Mouse (Mus musculus): ENCODE measurements around the gene Gm7030. TPM values are rescaled to one million over a fixed set of nuclear protein-coding genes. Genes with fewer than 3 reads are reported as not detected.
"Not testable (repeated sequence)": the region's sequence is repeated elsewhere in the genome, so short reads cannot be mapped to it uniquely, and the experiment has no call there.

The Gm7030 gene
- total RNA-seq (2018; cell fraction: chromatin; rRNA removed): not detected
- total RNA-seq (2018; cell fraction: cytosol; rRNA removed): not detected
- not detected for total RNA-seq (2018; cell fraction: nucleus; rRNA removed)
- not detected in 3 replicates for polyA plus RNA-seq (2018)

DNA sequence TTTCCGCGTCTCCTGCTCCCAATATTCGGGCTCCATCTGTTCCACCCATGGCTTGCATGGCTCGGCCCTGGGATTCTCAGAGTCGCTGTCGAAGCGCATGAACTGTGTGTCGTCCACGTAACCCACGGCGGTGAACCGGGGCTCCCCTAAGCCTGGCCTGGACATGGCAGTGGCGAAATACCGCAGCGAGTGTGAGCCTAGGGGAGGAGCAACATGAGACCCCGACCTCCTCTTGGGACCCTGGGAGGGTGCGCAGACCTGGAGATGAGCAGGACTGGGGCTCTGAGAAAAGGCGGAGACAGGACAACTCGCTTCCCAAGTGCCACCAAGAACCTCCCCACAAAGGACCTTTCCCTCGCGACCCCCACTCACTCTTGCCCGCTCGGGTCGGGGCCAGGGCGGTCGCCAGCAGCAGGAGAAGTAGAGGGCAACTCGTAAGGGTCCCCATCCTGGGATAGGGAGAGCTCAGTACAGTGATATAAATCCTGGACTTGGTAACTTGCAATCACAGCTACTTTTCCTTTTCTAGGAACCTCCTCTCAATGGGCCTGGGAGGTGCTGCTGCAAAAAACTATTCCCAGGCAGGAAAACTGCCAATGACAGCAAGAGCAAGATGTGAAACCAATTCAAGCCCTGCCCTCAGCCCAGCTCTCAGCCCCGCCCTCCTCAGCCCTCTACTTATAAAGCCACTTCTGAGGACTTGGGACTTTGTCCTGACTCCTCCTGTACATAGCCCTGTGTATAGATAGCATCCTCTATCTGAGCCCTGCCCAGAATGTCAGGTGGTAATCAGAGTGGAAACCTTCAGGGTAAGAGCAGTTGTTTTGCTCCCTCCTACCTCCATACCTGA lies at the start of gene Gm7030:
TSS of gene Gm7030 (minus strand) at position 458 of the 850 bp plus-strand sequence.
- 93% methylated on average over 21 of the region's 28 CpGs for whole genome bisulfite sequencing (ENCODE audit: missing documents)
- peaks cover 17% of the 10 kb centered on the region; the same call in 1 of the 2 replicates for H3K79me2 ChIP-seq (ENCODE audit: inconsistent target)
- not testable (repeated sequence) for H3K27ac ChIP-seq; H3K36me3 ChIP-seq (ENCODE audit: inconsistent target); H3K4me3 ChIP-seq (ENCODE audit: inconsistent target)

DNA sequence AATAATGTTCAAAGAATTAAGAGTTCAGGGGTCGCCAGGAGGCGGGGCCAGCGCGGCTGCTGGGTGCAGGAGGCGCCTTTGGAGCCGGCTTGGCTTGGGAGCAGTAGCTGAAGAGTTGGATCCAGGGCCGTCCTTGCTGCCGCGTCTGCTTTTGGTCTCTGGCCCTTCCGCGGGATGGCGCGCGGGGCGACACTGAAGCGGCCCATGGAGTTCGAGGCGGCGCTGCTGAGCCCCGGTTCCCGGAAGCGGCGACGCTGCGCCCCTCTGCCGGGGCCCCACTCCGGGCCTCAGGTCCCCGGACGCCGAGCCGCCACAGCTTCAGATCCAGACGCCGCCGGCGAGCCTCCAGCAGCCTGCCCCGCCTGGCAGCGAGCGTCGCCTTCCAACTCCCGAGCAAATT lies 49.7 kb upstream of the Gm7030 start:
- H3K4me3 ChIP-seq (ENCODE audit: inconsistent target); H3K79me2 ChIP-seq (ENCODE audit: inconsistent target); H3K36me3 ChIP-seq (ENCODE audit: inconsistent target); H3K27ac ChIP-seq: not testable (repeated sequence)
- WGBS (ENCODE audit: missing documents): under 1% methylated on average over 40 of the region's 40 CpGs

DNA sequence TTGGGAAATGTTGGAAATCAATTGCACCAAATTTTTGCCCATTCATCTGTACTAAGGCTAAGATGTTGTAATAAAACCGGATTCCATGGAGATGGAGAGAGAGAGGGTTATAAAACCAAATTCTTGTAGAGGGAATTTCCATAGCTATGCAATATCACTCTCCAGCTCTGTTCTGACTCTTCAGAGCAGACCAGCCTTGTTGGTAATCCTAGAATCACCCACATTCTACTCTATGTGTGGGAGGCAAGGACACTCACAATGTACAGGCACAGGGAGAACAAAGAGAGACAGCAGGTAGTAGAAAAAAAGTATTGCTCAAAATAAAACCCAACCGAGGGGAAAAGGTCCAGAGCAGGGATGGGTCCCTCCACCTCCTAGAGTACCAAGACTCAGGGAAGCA lies 46.9 kb upstream of the Gm7030 start:
- H3K27ac ChIP-seq; H3K36me3 ChIP-seq (ENCODE audit: inconsistent target); H3K79me2 ChIP-seq (ENCODE audit: inconsistent target); H3K4me3 ChIP-seq (ENCODE audit: inconsistent target): not testable (repeated sequence)
- no CpG with 5 or more reads among the region's 2 CpGs for WGBS (ENCODE audit: missing documents)

DNA sequence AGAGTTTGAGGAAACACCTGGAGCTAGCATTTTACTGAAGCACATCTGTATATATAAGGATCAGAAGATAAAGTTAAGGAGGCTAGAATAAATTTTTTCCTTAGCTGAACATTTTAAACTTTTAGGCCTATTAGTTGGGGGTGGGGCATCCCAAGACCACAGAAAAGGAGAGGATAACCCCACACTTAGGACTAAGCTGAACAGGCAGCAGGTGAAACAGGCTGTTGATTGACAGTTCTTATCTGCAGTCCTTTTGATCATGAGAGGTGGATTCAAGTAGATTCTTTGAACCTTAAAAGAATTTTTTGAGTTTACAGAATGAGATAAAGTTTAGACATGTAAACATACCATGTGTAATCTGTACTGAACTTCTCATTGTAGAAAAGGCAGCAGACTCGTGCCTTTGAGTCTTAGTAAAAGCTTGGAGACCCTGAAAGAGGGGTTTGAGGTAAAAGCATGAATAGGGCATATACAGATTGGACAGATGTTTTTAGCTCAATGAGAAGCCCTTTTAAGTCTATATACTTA lies 41.1 kb upstream of the Gm7030 start:
- H3K36me3 ChIP-seq (ENCODE audit: inconsistent target): no peaks in the 10 kb centered on the region
- 67% methylated on average over 1 of the region's 1 CpGs for WGBS (ENCODE audit: missing documents)
- H3K27ac ChIP-seq: no peak overlapping the region
- H3K79me2 ChIP-seq (ENCODE audit: inconsistent target): no peaks in the 10 kb centered on the region
- H3K4me3 ChIP-seq (ENCODE audit: inconsistent target): no peak overlapping the region

DNA sequence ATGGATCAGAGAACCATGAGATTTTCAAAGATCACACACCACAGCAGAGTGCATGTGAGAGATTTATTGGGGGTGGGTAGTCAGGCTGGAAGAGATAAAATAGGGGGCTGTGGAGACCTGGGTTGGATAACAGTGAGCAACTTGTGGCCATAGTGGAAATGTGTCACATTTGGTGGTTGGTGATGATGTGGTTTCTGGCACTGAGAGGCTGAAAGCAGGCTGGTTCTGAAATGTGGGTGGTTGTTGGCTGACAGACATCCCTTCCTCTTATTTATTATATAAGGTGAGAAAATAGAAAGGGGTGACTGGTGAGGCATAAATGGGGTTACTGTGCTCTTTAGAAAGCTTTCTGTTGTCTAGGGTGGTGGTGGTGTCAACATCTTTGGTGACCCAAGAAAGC lies 40.5 kb upstream of the Gm7030 start:
- Histone ChIP-seq H3K79me2 (ENCODE audit: inconsistent target) (no peaks in the 10 kb centered on the region), H3K4me3 (ENCODE audit: inconsistent target) (no peak overlapping the region), H3K36me3 (ENCODE audit: inconsistent target) (no peaks in the 10 kb centered on the region), H3K27ac (no peak overlapping the region)

DNA sequence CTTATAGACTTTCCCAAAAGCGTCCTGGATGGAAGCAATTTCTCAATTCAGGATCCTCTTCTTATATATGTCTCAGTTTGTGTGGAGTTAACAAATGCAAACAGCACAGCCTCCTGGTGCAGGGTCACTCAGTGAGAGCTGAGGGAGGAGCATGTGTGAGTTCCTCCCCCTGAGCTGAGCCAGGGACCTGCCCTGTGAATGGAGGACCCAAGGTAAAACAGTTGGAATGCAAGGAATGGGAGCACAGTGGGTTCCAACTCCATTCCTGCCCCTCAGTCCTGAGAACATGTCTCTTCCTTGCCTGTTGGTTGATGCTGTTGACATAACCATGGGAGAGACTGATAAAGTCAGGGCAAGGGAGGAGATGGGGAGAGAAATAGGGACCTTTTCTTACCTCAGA lies 39.9 kb upstream of the Gm7030 start:
- H3K4me3 ChIP-seq (ENCODE audit: inconsistent target); H3K79me2 ChIP-seq (ENCODE audit: inconsistent target); H3K36me3 ChIP-seq (ENCODE audit: inconsistent target); H3K27ac ChIP-seq: not testable (repeated sequence)
- no CpG with 5 or more reads among the region's 1 CpGs for WGBS (ENCODE audit: missing documents)

DNA sequence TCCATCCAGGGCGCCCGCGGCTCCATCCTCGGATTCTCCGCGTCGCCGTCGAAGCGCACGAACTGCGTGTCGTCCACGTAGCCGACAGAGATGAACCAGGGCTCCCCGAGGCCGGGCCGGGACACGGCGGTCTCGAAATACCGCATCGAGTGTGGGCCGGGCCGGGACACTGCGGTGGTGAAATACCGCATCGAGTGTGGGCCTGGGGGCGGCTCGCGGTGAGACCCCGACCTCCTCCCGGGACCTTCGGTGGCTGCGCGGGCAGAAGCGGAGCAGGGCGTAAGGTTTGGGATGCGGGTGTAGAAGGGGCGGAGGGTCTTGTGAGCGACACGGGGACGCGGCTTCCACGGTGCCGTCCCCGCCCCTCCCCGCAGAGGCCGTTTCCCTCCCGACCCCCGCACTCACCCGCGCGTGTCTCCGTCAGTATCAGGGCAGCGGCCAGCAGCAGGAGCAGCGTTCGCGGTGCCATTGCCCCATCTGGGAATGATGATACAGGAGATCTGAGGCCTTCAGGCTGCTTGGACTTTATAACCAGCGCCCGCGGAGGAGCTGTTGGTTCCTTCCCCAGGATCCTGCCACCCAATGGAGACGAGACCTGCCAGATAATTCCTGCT lies 38.9 kb upstream of the Gm7030 start, which contains the start of gene Gm8909:
TSS of gene Gm8909 (minus strand) at position 499 of the 614 bp plus-strand sequence.
- H3K27ac ChIP-seq: no peak within 1 kb of the TSS
- WGBS (ENCODE audit: missing documents): 1% methylated on average over 44 of the region's 63 CpGs
- no peaks in the 10 kb centered on the region for H3K79me2 ChIP-seq (ENCODE audit: inconsistent target)
- H3K36me3 ChIP-seq (ENCODE audit: inconsistent target): no peaks in the 10 kb centered on the region
- H3K4me3 ChIP-seq (ENCODE audit: inconsistent target): peak within 1 kb of the TSS; percentile 23; the same call in 1 of the 2 replicates

DNA sequence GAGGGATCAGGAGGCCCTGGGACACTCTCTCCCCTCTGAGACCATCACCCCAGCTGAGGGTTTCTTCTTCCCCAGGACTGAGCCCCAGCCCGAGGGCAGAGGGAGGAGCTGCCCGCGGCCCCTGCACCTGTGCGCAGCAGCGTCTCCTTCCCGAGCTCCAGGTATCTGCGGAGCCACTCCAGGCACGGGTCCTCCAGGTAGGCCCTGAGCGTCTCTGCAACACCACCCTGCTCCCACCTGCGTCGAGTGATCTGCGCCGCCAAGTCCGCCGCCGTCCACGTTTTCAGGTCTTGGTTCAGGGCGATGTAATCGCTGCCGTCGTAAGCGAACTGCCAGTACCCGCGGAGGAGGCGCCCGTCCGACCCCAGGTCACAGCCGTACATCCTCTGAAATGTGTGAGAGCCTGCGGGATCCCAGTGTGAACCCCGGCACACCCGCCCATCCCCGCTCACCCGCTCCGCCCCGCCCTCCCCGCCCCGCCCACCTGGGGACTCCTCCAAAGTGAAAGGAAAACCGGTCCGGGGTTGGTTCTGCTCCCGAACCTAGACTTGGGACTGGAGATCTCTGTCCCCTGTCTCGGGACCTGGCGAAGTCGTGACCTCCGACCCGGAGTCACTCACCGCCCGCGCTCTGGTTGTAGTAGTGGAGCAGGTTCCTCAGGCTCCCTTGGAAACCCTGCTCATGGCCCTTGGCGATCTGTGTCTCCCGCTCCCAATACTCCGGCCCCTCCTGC lies 38.2 kb upstream of the Gm7030 start:
- H3K79me2 ChIP-seq (ENCODE audit: inconsistent target): no peaks in the 10 kb centered on the region
- no peaks in the 10 kb centered on the region for H3K36me3 ChIP-seq (ENCODE audit: inconsistent target)
- no peak overlapping the region for H3K27ac ChIP-seq
- H3K4me3 ChIP-seq (ENCODE audit: inconsistent target): peak overlapping the region; percentile 23; the same call in 1 of the 2 replicates
- 5% methylated on average over 35 of the region's 51 CpGs for WGBS (ENCODE audit: missing documents)

DNA sequence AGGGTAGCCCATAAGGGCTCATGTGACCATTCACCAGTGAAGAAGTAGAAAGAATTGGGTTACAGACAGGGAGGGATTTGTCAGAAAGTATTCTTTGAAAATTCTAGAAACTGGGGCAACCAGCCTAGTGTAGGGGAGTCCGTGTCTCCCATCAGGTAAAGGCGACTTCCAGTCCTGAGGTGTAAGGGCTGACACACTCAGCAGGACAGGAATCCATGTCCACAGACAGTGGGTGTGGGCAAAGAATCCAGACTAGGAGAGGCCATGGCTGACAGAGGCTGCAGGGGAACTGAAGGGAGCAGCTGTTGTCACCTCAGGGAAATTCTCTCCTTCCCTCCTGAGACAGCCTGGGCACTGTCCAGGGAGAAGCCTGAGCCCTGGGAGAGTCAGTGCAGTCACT lies 37.7 kb upstream of the Gm7030 start:
- H3K4me3 ChIP-seq (ENCODE audit: inconsistent target); H3K79me2 ChIP-seq (ENCODE audit: inconsistent target); H3K27ac ChIP-seq; H3K36me3 ChIP-seq (ENCODE audit: inconsistent target): not testable (repeated sequence)
- 53% methylated on average over 2 of the region's 2 CpGs for WGBS (ENCODE audit: missing documents)

DNA sequence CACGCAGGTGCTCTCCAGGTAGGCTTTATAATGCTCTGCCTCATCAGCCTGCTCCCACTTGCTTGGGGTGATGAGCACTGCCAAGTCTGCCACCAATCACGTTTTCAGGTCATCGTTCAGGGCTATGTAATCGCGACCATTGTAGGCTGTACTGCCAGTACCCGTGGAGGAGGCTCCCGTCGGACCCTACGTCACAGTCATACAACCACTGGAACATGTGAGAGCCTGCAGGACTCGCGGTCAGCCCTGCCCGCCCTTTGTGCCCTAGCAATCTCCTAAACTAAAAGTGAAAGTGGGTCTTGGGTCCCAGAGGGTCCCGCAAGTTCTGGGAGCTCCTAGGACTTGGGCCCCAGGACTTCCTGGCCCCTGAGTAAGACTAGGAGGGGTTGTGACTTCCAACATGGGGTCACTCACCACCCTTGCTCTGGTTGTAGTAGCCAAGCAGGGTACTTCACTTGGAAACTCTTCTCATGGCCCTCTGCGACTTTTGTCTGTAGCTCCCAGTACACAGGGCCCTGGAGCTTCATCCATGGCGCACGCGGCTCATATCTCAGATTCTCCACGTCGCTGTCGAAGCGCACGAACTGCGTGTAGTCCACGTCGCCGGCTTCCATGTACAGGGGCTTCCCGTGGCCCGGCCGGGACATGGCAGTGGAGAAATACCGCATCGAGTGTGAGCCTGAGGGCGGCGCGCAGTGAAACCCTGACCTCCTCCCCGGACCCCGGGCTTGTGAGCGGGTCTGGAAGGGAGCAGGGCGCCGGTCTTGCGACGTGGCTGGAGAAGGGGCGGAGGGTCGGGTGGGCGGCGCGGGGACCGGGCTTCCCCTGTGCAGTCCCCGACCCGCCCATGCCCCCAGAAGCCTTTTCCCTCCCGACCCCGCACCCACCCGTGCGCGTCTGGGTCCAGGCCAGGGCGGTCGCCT lies 32.2 kb upstream of the Gm7030 start:
- Histone ChIP-seq H3K36me3 (ENCODE audit: inconsistent target) (no peaks in the 10 kb centered on the region), H3K79me2 (ENCODE audit: inconsistent target) (no peaks in the 10 kb centered on the region), H3K27ac (no peak overlapping the region), H3K4me3 (ENCODE audit: inconsistent target) (no peak overlapping the region)
- WGBS (ENCODE audit: missing documents): 4% methylated on average over 56 of the region's 56 CpGs

DNA sequence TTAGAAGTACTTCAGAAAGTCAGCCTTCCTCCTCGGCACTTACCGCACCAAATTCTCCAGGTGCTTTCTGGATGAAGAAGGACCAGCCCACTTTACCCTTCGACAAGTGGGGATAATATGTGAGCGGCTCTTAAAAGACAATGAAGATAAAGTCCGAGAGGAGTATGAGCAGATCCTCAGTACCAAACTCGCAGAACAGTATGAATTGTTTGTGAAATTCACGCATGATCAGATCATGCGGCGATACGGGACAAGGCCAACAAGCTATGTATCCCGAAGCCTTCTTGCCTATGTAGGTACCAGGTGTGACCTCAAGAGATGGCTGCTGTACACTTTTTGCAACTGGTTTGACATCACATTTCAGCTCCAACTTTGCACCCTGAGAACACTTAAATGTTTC lies 29.0 kb upstream of the Gm7030 start:
- H3K4me3 ChIP-seq (ENCODE audit: inconsistent target); H3K27ac ChIP-seq; H3K79me2 ChIP-seq (ENCODE audit: inconsistent target); H3K36me3 ChIP-seq (ENCODE audit: inconsistent target): not testable (repeated sequence)
- 16% methylated on average over 11 of the region's 11 CpGs for WGBS (ENCODE audit: missing documents)

DNA sequence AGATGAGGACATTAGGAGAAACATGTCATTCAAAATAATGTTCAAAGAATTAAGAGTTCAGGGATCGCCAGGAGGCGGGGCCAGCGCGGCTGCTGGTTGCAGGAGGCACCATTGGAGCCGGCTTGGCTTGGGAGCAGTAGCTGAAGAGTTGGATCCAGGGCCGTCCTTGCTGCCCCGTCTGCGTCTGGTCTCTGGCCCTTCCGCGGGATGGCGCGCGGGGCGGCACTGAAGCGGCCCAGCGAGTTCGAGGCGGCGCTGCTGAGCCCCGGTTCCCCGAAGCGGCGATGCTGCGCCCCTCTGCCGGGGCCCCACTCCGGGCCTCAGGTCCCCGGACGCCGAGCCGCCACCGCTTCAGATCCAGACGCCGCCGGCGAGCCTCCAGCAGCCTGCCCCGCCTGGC lies 28.6 kb upstream of the Gm7030 start:
- not testable (repeated sequence) for H3K27ac ChIP-seq; H3K4me3 ChIP-seq (ENCODE audit: inconsistent target); H3K79me2 ChIP-seq (ENCODE audit: inconsistent target); H3K36me3 ChIP-seq (ENCODE audit: inconsistent target)
- WGBS (ENCODE audit: missing documents): 3% methylated on average over 36 of the region's 36 CpGs

DNA sequence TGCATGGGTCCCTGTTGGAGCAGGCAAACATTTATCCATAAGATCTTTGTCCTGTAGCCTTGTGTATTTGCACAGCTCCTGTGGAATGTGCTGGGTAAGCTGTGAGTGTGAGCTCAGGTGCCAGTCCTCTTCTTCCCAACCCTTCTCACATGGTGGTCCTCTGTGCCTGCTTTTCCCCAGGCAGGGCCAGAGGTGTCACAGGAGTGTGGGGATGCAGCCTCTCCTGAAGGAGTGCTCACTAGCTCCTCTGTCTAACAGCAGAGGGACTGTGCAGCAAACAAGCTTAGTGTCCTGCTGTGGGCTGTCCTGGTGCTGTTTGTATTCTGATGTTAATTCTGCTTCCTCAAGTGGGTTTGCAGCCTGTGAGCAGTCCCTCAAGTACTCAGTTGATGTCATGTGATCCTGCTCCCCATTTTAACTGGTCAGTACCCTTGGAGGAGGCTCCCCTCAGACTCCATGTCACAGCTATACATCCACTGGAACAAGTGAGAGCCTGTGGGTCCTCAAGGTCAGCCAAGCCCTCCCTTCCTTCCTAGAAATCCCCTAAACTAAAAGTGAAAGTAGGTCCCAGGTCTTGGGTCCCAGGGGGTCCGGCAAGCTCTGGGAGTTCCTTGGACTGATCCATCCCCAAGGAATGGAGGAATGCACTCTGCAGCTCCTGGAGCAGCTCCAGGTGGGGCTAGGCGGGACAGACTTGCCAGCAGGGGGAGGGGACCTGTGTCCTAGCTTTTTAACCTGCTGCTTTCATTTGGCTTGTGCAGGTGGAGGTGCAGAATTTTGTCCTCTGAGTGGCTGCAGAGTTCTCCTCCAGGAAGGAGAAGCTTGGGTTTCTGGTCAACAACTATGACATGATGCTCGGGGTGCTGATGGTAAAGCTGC lies 25.3 kb upstream of the Gm7030 start:
- no peaks in the 10 kb centered on the region for H3K36me3 ChIP-seq (ENCODE audit: inconsistent target)
- no peaks in the 10 kb centered on the region for H3K79me2 ChIP-seq (ENCODE audit: inconsistent target)
- H3K4me3 ChIP-seq (ENCODE audit: inconsistent target): no peak overlapping the region
- WGBS (ENCODE audit: missing documents): 30% methylated on average over 3 of the region's 3 CpGs
- H3K27ac ChIP-seq: no peak overlapping the region
